Mouse (Mus musculus) left cerebral cortex, postnatal 25 days (tissue): ENCODE measurements around the gene 1700016H13Rik. TPM values are rescaled to one million over a fixed set of nuclear protein-coding genes. Genes with fewer than 3 reads are reported as not detected.

Experiments used
- DNase-seq, 2 experiments: peaks; one replicate each; pipeline ENCODE4 v3.0.0; 2022; ENCODE audit warnings: low spot score in 2 of 2, mixed read lengths in 1 of 2
- intact Hi-C: fragments of 180-260 bp; cut with DNase I; formaldehyde crosslinking; loops from one replicate; pipeline ENCODE4 v1.15.1; 2025
- total RNA-seq, 2 experiments: library from RNA; stranded (reverse); gene quantifications; 2 replicates each; pipeline ENCODE4 v1.2.3; 2021

1700016H13Rik gene
- total RNA-seq, 2 experiments from 2014 or later, result not detected

GRCm38 (mm10) chr5:103614356-103614755 lies 41.5 kb downstream of the 1700016H13Rik start:
- DNase-seq, result no peak
- intact Hi-C loops, result no loop called here

- intact Hi-C loops, result no loop called here
- DNase-seq, result no peak
Observed at GRCm38 (mm10) chr5:103612316-103612715, 43.5 kb downstream of the 1700016H13Rik start.

- no peak for DNase-seq
- intact Hi-C loops, result no loop called here
Observed at GRCm38 (mm10) chr5:103610856-103611472, 44.8 kb downstream of the 1700016H13Rik start.

DNA sequence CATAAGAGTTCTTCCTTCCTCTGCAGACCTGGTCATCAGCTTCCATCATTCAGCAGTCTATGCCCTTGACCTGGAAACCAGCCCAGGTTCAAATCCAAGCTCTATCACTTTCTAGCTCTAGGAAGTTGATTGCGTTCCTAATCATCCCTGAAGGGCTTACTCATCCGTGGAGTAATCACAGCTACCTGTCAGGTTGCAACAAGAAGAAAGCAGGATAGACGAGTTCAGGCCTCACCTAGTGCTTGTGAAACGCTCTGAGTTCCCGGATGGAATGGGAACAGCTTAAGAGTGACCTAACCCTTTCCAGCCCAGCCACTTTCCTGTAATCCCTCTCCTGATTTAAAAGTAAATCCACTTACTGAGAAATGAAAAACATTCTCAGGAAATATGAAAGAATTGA lies 45.7 kb downstream of the 1700016H13Rik start:
- no peak for DNase-seq
- intact Hi-C loops, result no loop called here

- intact Hi-C loops, result no loop called here
- DNase-seq, result no peak
Observed at GRCm38 (mm10) chr5:103605707-103606106, 50.1 kb downstream of the 1700016H13Rik start.

DNA sequence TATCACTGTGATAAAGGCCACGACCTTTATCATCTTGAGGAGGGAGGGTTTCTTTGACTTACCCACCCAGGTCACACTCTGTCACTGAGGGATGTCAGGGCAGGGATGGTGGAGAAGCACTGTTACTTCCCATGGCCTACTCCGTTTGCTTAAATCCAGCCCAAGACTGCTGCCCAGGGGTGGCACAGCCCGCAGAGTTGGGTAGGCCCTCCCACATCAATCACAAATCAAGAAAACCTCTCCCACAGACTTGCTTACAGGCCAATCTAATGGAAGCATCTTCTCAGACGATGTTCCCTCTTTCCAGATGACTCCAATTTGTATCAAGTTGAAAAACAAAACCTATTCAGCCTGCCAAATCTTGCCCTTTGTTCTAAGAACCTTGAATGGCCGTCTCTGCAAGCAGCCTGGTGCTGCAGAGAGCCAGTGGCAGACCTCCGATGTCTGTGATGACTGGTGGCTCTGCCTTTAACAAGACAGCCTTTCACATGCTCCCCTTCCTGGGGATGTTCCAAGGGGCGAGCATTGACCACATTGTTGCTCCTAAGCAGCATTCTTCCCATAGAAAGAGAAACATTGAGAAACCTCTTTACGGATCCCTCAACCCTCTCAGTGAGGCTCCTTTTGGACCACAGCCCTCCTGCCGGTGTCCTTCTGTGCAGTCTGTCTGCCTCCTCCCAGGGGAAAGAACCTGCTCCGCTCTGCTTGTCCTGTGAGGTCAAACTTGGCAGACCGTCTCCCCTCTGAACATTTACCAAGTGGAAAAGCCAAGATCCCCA lies 52.5 kb downstream of the 1700016H13Rik start:
- intact Hi-C loops, result no loop called here

GRCm38 (mm10) chr5:103598881-103599280 lies 56.9 kb downstream of the 1700016H13Rik start:
- intact Hi-C loops, result no loop called here
- no peak for DNase-seq

More for the DNA sequence above, 52.5 kb downstream of the 1700016H13Rik start:
- DNase-seq, result no peak

GRCm38 (mm10) chr5:103598264-103598663 lies 57.5 kb downstream of the 1700016H13Rik start:
- DNase-seq, result no peak
- intact Hi-C loops, result no loop called here

Other genes starting within 250 kb of the 1700016H13Rik start
- 10 to 100 TPM in 1 of 2 experiments, 1 to 10 TPM in 1; 9.3 to 10.5 TPM for gene Ptpn13, start 230.8 kb downstream of the 1700016H13Rik start, total RNA-seq
- not detected for gene Slc10a6, start 26.6 kb downstream of the 1700016H13Rik start, total RNA-seq
- 10 to 100 TPM in 1 of 2 experiments, 1 to 10 TPM in 1; 9.5 to 11.1 TPM for gene Aff1, start 36.4 kb upstream of the 1700016H13Rik start, total RNA-seq